Mouse (Mus musculus) forebrain, postnatal 0 days (tissue): Measurements from ENCODE around the gene Ywhaq. TPM values are rescaled to one million over a fixed set of nuclear protein-coding genes. Genes with fewer than 3 reads are reported as not detected.
A peak's percentile ranks its signal among the peaks of the same experiment; 100 is the strongest.

Source experiments
- ATAC-seq: fragments of 200-750 bp; cut with Nextera tagmentation; 2 replicates; pipeline ENCODE4 v1.8.0; 2017; ENCODE audit warnings: mild to moderate bottlenecking, moderate library complexity
- DNase-seq: peaks from one replicate; pipeline ENCODE4 v3.0.0-alpha.2; 2015
- H3K27ac ChIP-seq: fragments of 300-500 bp; sonication (generic); 2 replicates; pipeline ENCODE4 v1.5.1; 2014; ENCODE audit warnings: low read depth, mild to moderate bottlenecking, antibody characterized with exemption, low read length, moderate library complexity, mixed read lengths
- H3K27me3 ChIP-seq: fragments of 300-500 bp; sonication (generic); 2 replicates; pipeline ENCODE4 v1.6.1; 2014; ENCODE audit warnings: mild to moderate bottlenecking, low read length, mixed read lengths; ENCODE audit not compliant: insufficient read depth
- H3K36me3 ChIP-seq: fragments of 300-500 bp; sonication (generic); 2 replicates; pipeline ENCODE4 v1.6.1; 2014; ENCODE audit warnings: mild to moderate bottlenecking, moderate library complexity; ENCODE audit not compliant: insufficient read depth
- H3K4me1 ChIP-seq: fragments of 300-500 bp; sonication (generic); 2 replicates; pipeline ENCODE4 v1.6.1; 2014; ENCODE audit warnings: antibody characterized with exemption; ENCODE audit not compliant: insufficient read depth
- H3K4me2 ChIP-seq: fragments of 300-500 bp; sonication (generic); 2 replicates; pipeline ENCODE4 v1.6.1; 2014; ENCODE audit warnings: low read depth, mild to moderate bottlenecking, moderate library complexity
- H3K4me3 ChIP-seq: fragments of 300-500 bp; sonication (generic); 2 replicates; pipeline ENCODE4 v1.5.1; 2014; ENCODE audit warnings: low read depth, low read length, mixed read lengths
- H3K9ac ChIP-seq: fragments of 300-500 bp; sonication (generic); 2 replicates; pipeline ENCODE4 v1.6.1; 2014; ENCODE audit warnings: mild to moderate bottlenecking
- H3K9me3 ChIP-seq: fragments of 300-500 bp; sonication (generic); 2 replicates; pipeline ENCODE4 v1.6.1; 2016; ENCODE audit warnings: low read length
- CTCF ChIP-seq: sonication (generic); IDR thresholded peaks from 2 replicates; pipeline ENCODE4 v1.5.1; 2016; ENCODE audit warnings: antibody characterized with exemption, control low read depth, low read depth
- WGBS: fragments of 180-500 bp; shearing (Covaris S2); extraction: QIAGEN DNeasy Blood & Tissue Kit; methylation state at CpG from one replicate; pipeline ENCODE4 v1.1.7; 2014; 5-methylcytosine and 5-hydroxymethylcytosine counted together
- polyA plus RNA-seq: library from polyadenylated mRNA; unstranded; fragments of >200 nt; fragmentation: Nextera tagmentation; extraction: Ambion mirVana; gene quantifications from 2 replicates; pipeline ENCODE4 v1.2.1, GENCODE M21; 2015
- total RNA-seq: library from RNA; depleted of rRNA; stranded (reverse); fragments of >200 nt; gene quantifications from 2 replicates; pipeline ENCODE4 v1.2.3, GENCODE M21; 2014; rRNA removed

Ywhaq gene
- total RNA-seq (738 and 806 TPM in 2 replicates), polyA plus RNA-seq (1,123 and 1,188 TPM in 2 replicates)

DNA sequence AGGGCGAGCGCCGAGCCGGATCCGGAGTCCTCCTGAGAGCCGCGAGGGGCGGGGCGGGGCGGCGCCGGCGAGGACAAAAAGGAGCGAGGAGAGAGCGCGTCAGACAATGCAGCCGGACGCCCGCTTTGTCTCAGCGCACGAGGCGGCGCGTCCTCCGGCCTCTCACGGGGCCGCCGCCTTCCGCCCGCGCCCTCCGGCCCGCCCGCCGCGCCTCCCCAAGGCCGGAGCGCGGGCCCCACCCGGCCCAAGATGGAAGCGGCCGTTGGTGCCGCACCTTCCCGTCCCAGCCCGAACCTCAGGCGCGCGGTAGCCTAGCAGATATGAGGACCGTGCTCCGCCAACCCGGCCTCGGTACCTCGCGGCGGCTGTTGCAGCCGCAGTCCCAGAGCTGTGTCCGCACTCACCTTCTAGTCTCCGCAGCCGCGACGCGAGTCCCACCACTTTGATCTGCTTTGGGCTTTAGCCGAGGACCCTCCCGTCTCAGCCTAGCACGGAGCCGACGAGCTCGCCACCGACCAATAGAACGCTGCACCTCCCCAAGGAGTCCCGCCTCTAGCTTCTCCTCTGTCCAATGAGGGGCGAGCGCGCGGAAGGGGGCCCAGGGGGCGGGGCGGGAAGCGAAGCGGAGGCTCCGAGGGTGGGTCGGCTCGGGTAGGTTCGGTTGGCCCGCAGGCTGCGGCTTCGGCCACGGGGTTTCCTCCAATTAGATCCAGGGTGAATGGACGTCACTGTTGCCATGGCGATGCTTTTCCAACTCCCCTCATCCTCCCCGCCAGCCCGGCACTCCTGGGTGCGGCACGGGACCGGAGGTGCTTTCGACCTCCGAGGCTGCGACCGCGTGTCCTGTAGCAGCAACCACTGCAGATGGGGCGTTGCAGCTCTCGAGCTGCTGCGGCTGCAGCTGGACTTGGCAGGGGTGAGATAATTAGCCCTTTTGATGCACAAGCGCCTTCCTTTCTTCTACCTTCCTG, at the start of gene Ywhaq:
Ywhaq (minus strand) TSS at position 538 of the 971 bp plus-strand sequence.
- peak; percentile 99 for DNase-seq
- Histone ChIP-seq H3K27me3 (no peaks in the 10 kb centered on the region), H3K4me2 (peak within 1 kb of the TSS; percentile 61), H3K9ac (peak within 1 kb of the TSS; percentile 99), H3K4me1 (peaks cover 8% of the 10 kb centered on the region), H3K27ac (peak within 1 kb of the TSS; percentile 99), H3K36me3 (peaks cover 11% of the 10 kb centered on the region), H3K9me3 (no peaks in the 10 kb centered on the region), H3K4me3 (peak within 1 kb of the TSS; percentile 99)
- ATAC-seq, result peak; percentile 99
- no peak for TF ChIP-seq CTCF
- 1% methylated on average over 84 of the region's 103 CpGs for WGBS

GRCm38 (mm10) chr12:21463448-21463891, 46.0 kb upstream of the Ywhaq start:
- no peak overlapping the region for H3K27ac ChIP-seq
- H3K4me2 ChIP-seq, result no peak overlapping the region
- no peaks in the 10 kb centered on the region for H3K36me3 ChIP-seq
- ATAC-seq, result peak; percentile 88
- WGBS, result 36% methylated on average over 5 of the region's 5 CpGs
- no peak overlapping the region for H3K4me3 ChIP-seq
- no peak overlapping the region for H3K9ac ChIP-seq
- H3K27me3 ChIP-seq, result no peaks in the 10 kb centered on the region
- H3K4me1 ChIP-seq, result no peaks in the 10 kb centered on the region
- no peak for TF ChIP-seq CTCF
- DNase-seq, result peak; percentile 21
- H3K9me3 ChIP-seq, result no peaks in the 10 kb centered on the region

GRCm38 (mm10) chr12:21462658-21463057, 45.2 kb upstream of the Ywhaq start:
- Histone ChIP-seq H3K4me1 (no peaks in the 10 kb centered on the region), H3K4me3 (no peak overlapping the region), H3K4me2 (no peak overlapping the region), H3K36me3 (no peaks in the 10 kb centered on the region), H3K9ac (no peak overlapping the region), H3K27me3 (no peaks in the 10 kb centered on the region), H3K27ac (no peak overlapping the region), H3K9me3 (no peaks in the 10 kb centered on the region)
- 77% methylated on average over 3 of the region's 3 CpGs for WGBS
- no peak for DNase-seq
- no peak for TF ChIP-seq CTCF
- no peak for ATAC-seq

DNA sequence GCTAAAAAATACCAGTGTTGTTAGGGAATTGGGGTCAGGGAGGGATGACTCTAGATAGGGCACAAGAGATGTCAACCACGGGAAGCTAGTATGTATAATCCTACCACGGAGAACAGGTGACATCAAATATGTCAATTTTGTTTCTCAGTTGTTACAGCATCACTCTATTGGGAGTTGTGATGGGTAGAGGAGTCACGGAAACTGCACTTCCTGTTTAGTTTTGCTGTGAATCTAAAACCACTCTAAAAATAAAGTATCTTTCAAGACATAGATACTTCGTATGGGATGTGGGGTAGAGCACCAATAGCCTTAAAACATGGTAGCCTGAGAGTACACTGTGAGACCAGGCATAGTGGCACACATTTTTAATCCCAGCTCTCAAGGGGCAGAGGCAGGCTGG, 42.2 kb upstream of the Ywhaq start:
- no peak overlapping the region for H3K9ac ChIP-seq
- DNase-seq (no peak), ATAC-seq (no peak)
- H3K27ac ChIP-seq, result no peak overlapping the region
- no peaks in the 10 kb centered on the region for H3K27me3 ChIP-seq
- TF ChIP-seq CTCF, result no peak
- no peaks in the 10 kb centered on the region for H3K36me3 ChIP-seq
- no peaks in the 10 kb centered on the region for H3K4me1 ChIP-seq
- no peaks in the 10 kb centered on the region for H3K9me3 ChIP-seq
- H3K4me2 ChIP-seq, result no peak overlapping the region
- 92% methylated on average over 4 of the region's 4 CpGs for WGBS
- no peak overlapping the region for H3K4me3 ChIP-seq

- no peak overlapping the region for H3K4me3 ChIP-seq
- H3K9ac ChIP-seq, result no peak overlapping the region
- WGBS, result 98% methylated on average over 1 of the region's 1 CpGs
- TF ChIP-seq CTCF, result no peak
- no peaks in the 10 kb centered on the region for H3K36me3 ChIP-seq
- ATAC-seq (no peak), DNase-seq (no peak)
- H3K27me3 ChIP-seq, result no peaks in the 10 kb centered on the region
- no peak overlapping the region for H3K4me2 ChIP-seq
- no peaks in the 10 kb centered on the region for H3K9me3 ChIP-seq
- no peak overlapping the region for H3K27ac ChIP-seq
- H3K4me1 ChIP-seq, result no peaks in the 10 kb centered on the region
Measured at GRCm38 (mm10) chr12:21456021-21456420, 38.6 kb upstream of the Ywhaq start.

DNA sequence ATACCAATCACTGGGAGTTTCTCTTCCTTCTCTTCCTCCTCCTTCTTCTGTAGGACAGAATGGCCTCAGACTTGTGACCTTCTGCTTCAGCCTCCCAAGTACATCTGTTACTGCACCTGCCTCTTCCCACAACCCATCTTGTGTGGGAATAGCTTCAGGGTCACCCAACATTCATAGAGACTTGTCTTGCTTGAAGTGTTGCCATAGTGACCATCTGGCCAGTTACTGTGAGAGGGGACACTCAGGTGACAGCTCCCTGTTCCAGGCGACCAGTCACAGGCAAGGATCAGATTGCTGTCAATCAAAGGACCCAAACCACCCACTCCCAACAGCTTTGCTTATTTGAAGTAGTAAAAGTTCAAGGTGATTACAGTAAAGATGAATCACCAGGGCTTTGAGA, 34.3 kb upstream of the Ywhaq start:
- 39% methylated on average over 1 of the region's 1 CpGs for WGBS

DNA sequence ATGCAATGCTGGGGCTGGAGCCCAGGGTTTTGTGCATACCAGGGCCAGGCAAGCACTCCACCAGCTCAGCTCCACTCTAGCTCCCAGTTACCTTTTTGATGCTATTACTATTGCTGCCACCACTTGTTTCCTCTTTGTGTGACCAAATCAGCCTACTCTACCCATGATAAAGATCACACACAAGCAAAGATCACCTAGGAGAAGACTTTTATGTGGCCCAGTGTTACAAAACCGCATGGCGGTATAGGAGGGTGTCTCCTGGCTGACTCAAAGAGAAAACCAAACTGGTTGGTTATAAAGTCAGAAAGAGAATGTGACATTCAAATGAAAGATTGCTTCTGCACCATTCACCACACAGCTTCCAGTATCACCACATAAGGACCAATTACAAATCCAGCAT, 33.9 kb upstream of the Ywhaq start:
- Histone ChIP-seq H3K4me1 (no peaks in the 10 kb centered on the region), H3K9ac (no peak overlapping the region), H3K36me3 (no peaks in the 10 kb centered on the region), H3K9me3 (no peaks in the 10 kb centered on the region), H3K27me3 (no peaks in the 10 kb centered on the region), H3K4me3 (no peak overlapping the region), H3K27ac (no peak overlapping the region), H3K4me2 (no peak overlapping the region)
- WGBS, result 90% methylated on average over 2 of the region's 2 CpGs
- TF ChIP-seq CTCF, result no peak
- ATAC-seq (no peak), DNase-seq (no peak)

More for the DNA sequence above, 34.3 kb upstream of the Ywhaq start:
- no peak overlapping the region for H3K4me3 ChIP-seq
- DNase-seq, result no peak
- no peak for ATAC-seq
- no peak overlapping the region for H3K9ac ChIP-seq
- no peak overlapping the region for H3K27ac ChIP-seq
- no peaks in the 10 kb centered on the region for H3K27me3 ChIP-seq
- H3K36me3 ChIP-seq, result no peaks in the 10 kb centered on the region
- no peaks in the 10 kb centered on the region for H3K9me3 ChIP-seq
- TF ChIP-seq CTCF, result no peak
- H3K4me2 ChIP-seq, result no peak overlapping the region
- no peaks in the 10 kb centered on the region for H3K4me1 ChIP-seq
